ENCODE assay signal across 20 mouse cellular contexts in genomic region chr4:104120108-104120507, GRCm38 (mm10).
DNase-seq lines count a peak whose midpoint lies in the region; ATAC-seq lines count a peak whose summit lies in the region.
"Had no signal": no experiment of that assay in that cellular context is flagged by ENCODE, and none has a peak within 500 bp of the region (broad histone marks: within the 10 kb centered on the region; RNA-seq: fewer than 3 reads in every experiment).

No protein-coding gene starts in this region.

- ATAC-seq in frontal cortex, adult (ENCODE audit: low TSS enrichment) = peak; percentile 89
- ATAC-seq: activated CD4-positive, CD25-positive, alpha-beta regulatory T cell, adult 4 months; CD4-positive, CD25-positive, alpha-beta regulatory T cell, adult 4 months; Patski had no signal

- no peak for DNase-seq in frontal cortex, postnatal 10 days (ENCODE audit: low spot score in 2 of 2)
- DNase-seq in brain, adult 2 months (ENCODE audit: low read depth, low spot score) = peak; percentile 70
- peak; percentile 50 for DNase-seq in telencephalon, adult 2 months (ENCODE audit: low read depth, low spot score)
- DNase-seq in embryo, embryonic 11 days = no peak
- DNase-seq in gastrocnemius, postnatal 10 days = no peak
- DNase-seq: adrenal gland, adult 2 months; adrenal gland, adult 8-10 months; adrenal gland, postnatal 10 days; adrenal gland, postnatal 14 days; adrenal gland, postnatal 25 days; adrenal gland, postnatal 36 days; B cell, adult 2 months; cerebellum, adult 11 months; cerebellum, adult 11-12 months; cerebellum, adult 18-20 months; cerebellum, adult 2 months had no signal

Comparison
In these comparisons a context has a peak if more than half of its experiments do, and no peak if none do; other contexts are left out.
1. DNase-seq: peak in brain, adult 2 months (single experiment) and telencephalon, adult 2 months (single experiment); none in frontal cortex, postnatal 10 days (0 of 2), embryo, embryonic 11 days (single experiment) and gastrocnemius, postnatal 10 days (single experiment).